Comparison of ENCODE assay signal across 8 mouse cellular contexts in the genomic region with DNA sequence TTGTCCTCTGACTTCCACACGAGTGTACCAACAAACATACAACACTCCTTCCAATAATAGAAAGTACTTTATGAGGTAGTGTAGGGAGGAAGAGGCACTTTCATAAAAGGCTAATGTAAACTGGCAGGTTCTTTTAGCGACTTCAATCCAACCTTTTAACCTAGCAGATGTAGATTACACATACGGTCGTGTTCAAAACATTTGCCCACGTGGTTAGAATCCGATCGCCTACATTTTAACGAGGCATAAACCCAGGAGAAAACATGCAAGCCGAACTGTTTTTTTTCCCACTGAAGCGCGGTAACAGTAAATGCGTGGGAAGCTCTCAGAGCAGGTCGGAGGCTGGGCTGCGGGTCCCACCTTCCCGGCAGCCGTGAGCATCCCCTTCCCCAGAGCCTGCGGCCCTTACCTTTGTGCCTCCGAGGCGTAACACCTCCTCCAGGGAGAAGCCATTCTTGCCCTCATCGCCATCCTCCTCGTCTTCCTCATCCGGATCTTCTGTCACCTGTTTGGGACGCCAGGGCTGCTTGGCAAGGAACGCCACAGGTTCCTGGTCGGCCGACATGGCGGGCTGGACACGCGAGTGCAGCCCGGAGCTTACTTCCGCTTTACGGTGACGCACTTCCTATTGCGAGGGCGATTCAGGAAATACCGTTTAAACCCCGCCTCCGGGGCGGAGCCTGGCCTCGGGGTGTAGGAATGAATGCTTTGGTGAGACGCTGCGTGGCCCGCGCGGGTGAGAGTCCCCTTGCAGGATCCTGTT. TPM values are rescaled to one million over a fixed set of nuclear protein-coding genes. Genes with fewer than 3 reads are reported as not detected.
DNase-seq lines count a peak whose midpoint lies in the region; ATAC-seq and TF ChIP-seq lines count a peak whose summit lies in the region.

A gene (minus strand): TSS at position 601 of the 763 bp plus-strand sequence.
A gene (plus strand): TSS at position 671 of the 763 bp plus-strand sequence.

- no peaks in the 10 kb centered on the region for H3K9me3 ChIP-seq in hindbrain, embryonic 10.5 days
- no peaks in the 10 kb centered on the region for H3K9me3 ChIP-seq in lung, postnatal 0 days (ENCODE audit: low read length)

- H3K27ac ChIP-seq in hindbrain, embryonic 10.5 days, result peak within 1 kb of the TSS; percentile 85
- peak within 1 kb of the TSS; percentile 15; the same call in 1 of the 2 replicates for H3K27ac ChIP-seq in lung, postnatal 0 days (ENCODE audit: low read length)

- H3K9ac ChIP-seq in lung, postnatal 0 days (replicated peaks; ENCODE audit: low read depth), result peak within 1 kb of the TSS; percentile 71

- peak; percentile 100 for ATAC-seq in frontal cortex, adult (ENCODE audit: low TSS enrichment)
- peak; percentile 100 for ATAC-seq in lung, postnatal 0 days

- peak within 1 kb of the TSS; percentile 85 for H3K4me2 ChIP-seq in lung, postnatal 0 days (replicated peaks; ENCODE audit: low read depth, low read length)

- no peak for TF ChIP-seq CTCF in lung, postnatal 0 days (IDR thresholded peaks at IDR 0.05)

- peaks cover 54% of the 10 kb centered on the region for H3K36me3 ChIP-seq in hindbrain, embryonic 10.5 days
- H3K36me3 ChIP-seq in lung, postnatal 0 days (ENCODE audit: insufficient read depth, low read length), result peaks cover 11% of the 10 kb centered on the region; the same call in 1 of the 2 replicates

- TF ChIP-seq EP300 in lung, postnatal 0 days (IDR thresholded peaks at IDR 0.05), result no peak

- peak; percentile 94 for DNase-seq in MEL-GATA-1-ER (ENCODE audit: extremely low read depth, low read depth)
- DNase-seq in cerebellum, adult 8-10 months, result peak; percentile 97
- DNase-seq in hindbrain, embryonic 10.5 days (ENCODE audit: low spot score), result peak; percentile 97
- peak; percentile 98 for DNase-seq in layer of hippocampus, adult 9-11 months
- DNase-seq in lung, postnatal 0 days (ENCODE audit: low spot score), result peak; percentile 98
- DNase-seq in ovary, postnatal 14 days (ENCODE audit: low spot score), result peak; percentile 91
- DNase-seq in thymus, postnatal 14 days, result peak; percentile 97

- peak within 1 kb of the TSS; percentile 90 for H3K4me3 ChIP-seq in hindbrain, embryonic 10.5 days
- peak within 1 kb of the TSS; percentile 75 for H3K4me3 ChIP-seq in lung, postnatal 0 days (ENCODE audit: low read depth, low read length)

- peaks cover 25% of the 10 kb centered on the region for H3K4me1 ChIP-seq in hindbrain, embryonic 10.5 days (replicated peaks)
- no peaks in the 10 kb centered on the region; the same call in none of the 2 replicates for H3K4me1 ChIP-seq in lung, postnatal 0 days (ENCODE audit: insufficient read depth, low read depth, low read length)

- no peaks in the 10 kb centered on the region for H3K27me3 ChIP-seq in hindbrain, embryonic 10.5 days (ENCODE audit: insufficient read depth, poor library complexity, severe bottlenecking)
- H3K27me3 ChIP-seq in lung, postnatal 0 days (replicated peaks; ENCODE audit: insufficient read depth, low read length), result no peaks in the 10 kb centered on the region

- under 1% methylated on average over 45 of the region's 45 CpGs for WGBS in hindbrain, embryonic 10.5 days
- 1% methylated on average over 45 of the region's 45 CpGs for WGBS in lung, postnatal 0 days

RNA-seq across cellular contexts. Expression of the first gene that starts in this region (rescaled TPM):
- 39.5 and 50.2 TPM in 2 replicates for polyA plus RNA-seq in hindbrain, embryonic 10.5 days (2016; fragmentation: Nextera tagmentation; extraction: Ambion mirVana)
- 43.4 and 47.6 TPM in 2 replicates for polyA plus RNA-seq in lung, postnatal 0 days (2015; fragmentation: Nextera tagmentation; extraction: Ambion mirVana)

RNA-seq across cellular contexts. Expression of the second gene that starts in this region (rescaled TPM):
- 46.6 and 58.2 TPM in 2 replicates for polyA plus RNA-seq in hindbrain, embryonic 10.5 days (2016; fragmentation: Nextera tagmentation; extraction: Ambion mirVana)
- polyA plus RNA-seq in lung, postnatal 0 days (2015; fragmentation: Nextera tagmentation; extraction: Ambion mirVana), result 37.7 and 42.9 TPM in 2 replicates

Comparison
In these comparisons a context has a peak if more than half of its experiments do, and no peak if none do; other contexts are left out.
1. Peak in every context shown above with its lines: DNase-seq, ATAC-seq, H3K4me3 ChIP-seq and H3K27ac ChIP-seq.